Mouse (Mus musculus) forebrain, embryonic 11.5 days (tissue): ENCODE results near the gene Ppm1m. TPM values are rescaled to one million over a fixed set of nuclear protein-coding genes. Genes with fewer than 3 reads are reported as not detected.

Source experiments
- ATAC-seq: fragments of 200-750 bp; cut with Nextera tagmentation; replicated peaks from 2 replicates; pipeline ENCODE4 v1.8.0; 2017; ENCODE audit warnings: moderate TSS enrichment; ENCODE audit not compliant: low FRiP score
- DNase-seq: peaks from one replicate; pipeline ENCODE4 v3.0.0-alpha.2; 2017; ENCODE audit warnings: low spot score
- H3K27ac ChIP-seq: fragments of 300-500 bp; sonication (generic); 2 replicates; pipeline ENCODE4 v1.5.1; 2014; ENCODE audit warnings: low read depth, low read length
- H3K27me3 ChIP-seq: fragments of 300-500 bp; sonication (generic); 2 replicates; pipeline ENCODE4 v1.6.1; 2014; ENCODE audit warnings: mild to moderate bottlenecking, low read length, mixed read lengths; ENCODE audit not compliant: control insufficient read depth, insufficient read depth
- H3K36me3 ChIP-seq: fragments of 300-500 bp; sonication (generic); 2 replicates; pipeline ENCODE4 v1.6.1; 2014; ENCODE audit warnings: mild to moderate bottlenecking, low read length, moderate library complexity, mixed read lengths; ENCODE audit not compliant: control insufficient read depth, insufficient read depth
- H3K4me1 ChIP-seq: fragments of 300-500 bp; sonication (generic); replicated peaks from 2 replicates; pipeline ENCODE4 v1.6.1; 2014; ENCODE audit warnings: low read length, mixed read lengths; ENCODE audit not compliant: control insufficient read depth, insufficient read depth
- H3K4me2 ChIP-seq: fragments of 300-500 bp; sonication (generic); 2 replicates; pipeline ENCODE4 v1.6.1; 2014; ENCODE audit warnings: low read depth, mild to moderate bottlenecking, low read length, moderate library complexity, mixed read lengths; ENCODE audit not compliant: severe bottlenecking
- H3K4me3 ChIP-seq: fragments of 300-500 bp; sonication (generic); 2 replicates; pipeline ENCODE4 v1.5.1; 2014; ENCODE audit warnings: low read depth, low read length
- H3K9ac ChIP-seq: fragments of 300-500 bp; sonication (generic); 2 replicates; pipeline ENCODE4 v1.6.1; 2014; ENCODE audit warnings: low read length
- H3K9me3 ChIP-seq: fragments of 300-500 bp; sonication (generic); 2 replicates; pipeline ENCODE4 v1.6.1; 2016; ENCODE audit warnings: low read length, mixed read lengths; ENCODE audit not compliant: control insufficient read depth
- WGBS: fragments of 180-500 bp; shearing (Covaris S2); extraction: QIAGEN DNeasy Blood & Tissue Kit; methylation state at CpG from one replicate; pipeline ENCODE4 v1.1.7; 2014; 5-methylcytosine and 5-hydroxymethylcytosine counted together
- polyA plus RNA-seq: library from polyadenylated mRNA; unstranded; fragments of >200 nt; fragmentation: Nextera tagmentation; extraction: Ambion mirVana; gene quantifications from 2 replicates; pipeline ENCODE4 v1.2.1, GENCODE M21; 2014

The Ppm1m gene
- polyA plus RNA-seq, 1 experiment from 2014 or later: 37.5 TPM

DNA sequence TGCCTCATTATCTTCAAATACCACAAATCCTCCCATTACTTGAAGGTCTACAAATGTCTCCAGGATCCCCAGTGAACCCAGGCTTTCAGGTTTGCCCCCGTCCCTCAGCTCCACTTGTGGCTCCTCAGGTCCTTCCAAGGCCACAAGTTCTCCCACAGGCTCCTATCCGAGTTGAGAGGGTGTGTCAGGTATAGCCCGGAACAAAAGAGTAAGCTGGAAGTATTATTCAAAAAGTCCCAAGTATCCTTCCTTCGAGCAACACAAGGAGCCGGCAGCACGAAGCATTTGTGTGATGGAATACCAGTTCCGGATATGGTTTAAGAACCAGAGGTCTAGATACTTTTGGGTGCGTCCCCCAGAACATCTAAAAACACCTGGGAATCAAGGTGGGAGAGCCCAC, 7.5 kb downstream of the Ppm1m start:
- ATAC-seq: no peak
- 91% methylated on average over 8 of the region's 8 CpGs for WGBS

DNA sequence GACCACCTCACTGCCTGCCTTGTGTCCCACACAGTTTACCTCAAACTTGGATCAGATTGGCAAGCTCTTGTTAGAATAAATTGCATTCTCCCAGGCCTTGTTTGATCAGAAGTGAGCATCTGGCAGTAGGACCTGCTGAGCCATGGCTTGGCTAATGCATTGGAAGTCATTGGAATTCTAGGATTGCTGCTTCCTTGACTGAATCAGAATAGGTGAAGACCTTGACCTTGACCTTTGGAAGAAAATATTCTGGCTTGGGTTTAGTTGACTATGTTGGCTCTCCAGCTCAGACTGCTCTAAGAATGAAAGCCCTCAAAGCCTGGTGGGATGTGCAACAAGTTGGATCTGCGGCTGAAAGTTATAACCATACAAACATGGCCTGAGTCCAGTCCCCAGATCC, 8.2 kb downstream of the Ppm1m start:
- 95% methylated on average over 1 of the region's 1 CpGs for WGBS
- no peak overlapping the region for H3K27ac ChIP-seq
- H3K27me3 ChIP-seq: no peaks in the 10 kb centered on the region
- no peak for DNase-seq
- no peak for ATAC-seq
- no peaks in the 10 kb centered on the region for H3K9me3 ChIP-seq
- no peaks in the 10 kb centered on the region for H3K4me1 ChIP-seq
- no peak overlapping the region for H3K9ac ChIP-seq
- H3K36me3 ChIP-seq: peaks cover 32% of the 10 kb centered on the region; the same call in 1 of the 2 replicates
- H3K4me2 ChIP-seq: no peak overlapping the region
- H3K4me3 ChIP-seq: no peak overlapping the region

More for the DNA sequence above, 7.5 kb downstream of the Ppm1m start:
- Histone ChIP-seq H3K27me3 (no peaks in the 10 kb centered on the region), H3K9ac (no peak overlapping the region), H3K27ac (no peak overlapping the region), H3K4me3 (no peak overlapping the region), H3K9me3 (no peaks in the 10 kb centered on the region), H3K4me2 (no peak overlapping the region), H3K36me3 (peaks cover 26% of the 10 kb centered on the region; the same call in 1 of the 2 replicates), H3K4me1 (no peaks in the 10 kb centered on the region)
- DNase-seq: no peak

DNA sequence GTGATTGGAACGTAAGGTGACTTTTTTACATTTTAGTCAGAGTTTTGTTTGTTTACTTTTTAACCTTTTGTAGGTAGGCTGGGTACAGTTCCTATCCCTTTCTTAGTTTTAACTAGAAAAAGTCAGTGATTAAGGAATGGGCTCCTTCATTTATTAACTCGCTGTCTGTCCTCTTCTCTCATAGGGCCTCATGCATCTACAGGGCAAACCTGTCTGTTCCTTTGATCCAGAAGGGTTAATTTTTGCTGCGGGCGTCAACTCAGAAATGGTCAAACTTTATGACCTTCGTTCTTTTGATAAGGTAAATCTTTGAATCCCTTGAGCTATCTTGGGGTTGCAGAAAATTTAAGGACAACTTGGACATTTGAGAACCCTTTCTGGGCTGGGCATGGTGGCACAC, 15.6 kb downstream of the Ppm1m start:
- H3K4me2 ChIP-seq: no peak overlapping the region
- H3K9me3 ChIP-seq: no peaks in the 10 kb centered on the region
- H3K27ac ChIP-seq: no peak overlapping the region
- no peak overlapping the region for H3K9ac ChIP-seq
- DNase-seq (no peak), ATAC-seq (no peak)
- peaks cover 45% of the 10 kb centered on the region for H3K36me3 ChIP-seq
- H3K4me1 ChIP-seq: no peaks in the 10 kb centered on the region
- no peak overlapping the region for H3K4me3 ChIP-seq
- H3K27me3 ChIP-seq: no peaks in the 10 kb centered on the region
- WGBS: 93% methylated on average over 5 of the region's 5 CpGs

DNA sequence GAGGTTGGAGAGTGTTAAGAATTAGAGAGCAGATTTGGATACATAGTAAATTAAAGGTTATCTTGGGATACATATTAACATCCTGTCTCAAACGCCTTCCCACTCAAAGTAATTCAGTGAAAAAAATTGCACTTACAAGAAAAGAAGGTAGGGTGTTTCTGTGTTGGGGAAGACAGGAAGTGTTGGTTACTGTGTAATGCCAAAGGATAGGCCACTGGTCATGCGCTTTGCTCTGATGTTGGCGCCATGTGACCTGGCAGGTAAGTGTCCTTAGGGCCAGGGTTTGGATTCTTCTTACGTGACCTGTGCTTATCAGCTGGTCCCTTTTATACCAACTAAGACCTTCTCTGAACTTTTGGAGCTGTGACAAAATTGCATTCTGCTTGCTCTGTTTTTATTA, 17.4 kb downstream of the Ppm1m start:
- H3K36me3 ChIP-seq: peaks cover 37% of the 10 kb centered on the region
- H3K27ac ChIP-seq: no peak overlapping the region
- H3K4me1 ChIP-seq: no peaks in the 10 kb centered on the region
- DNase-seq (no peak), ATAC-seq (no peak)
- no peak overlapping the region for H3K9ac ChIP-seq
- H3K4me2 ChIP-seq: no peak overlapping the region
- WGBS: 94% methylated on average over 4 of the region's 4 CpGs
- no peaks in the 10 kb centered on the region for H3K27me3 ChIP-seq
- no peak overlapping the region for H3K4me3 ChIP-seq
- no peaks in the 10 kb centered on the region for H3K9me3 ChIP-seq

DNA sequence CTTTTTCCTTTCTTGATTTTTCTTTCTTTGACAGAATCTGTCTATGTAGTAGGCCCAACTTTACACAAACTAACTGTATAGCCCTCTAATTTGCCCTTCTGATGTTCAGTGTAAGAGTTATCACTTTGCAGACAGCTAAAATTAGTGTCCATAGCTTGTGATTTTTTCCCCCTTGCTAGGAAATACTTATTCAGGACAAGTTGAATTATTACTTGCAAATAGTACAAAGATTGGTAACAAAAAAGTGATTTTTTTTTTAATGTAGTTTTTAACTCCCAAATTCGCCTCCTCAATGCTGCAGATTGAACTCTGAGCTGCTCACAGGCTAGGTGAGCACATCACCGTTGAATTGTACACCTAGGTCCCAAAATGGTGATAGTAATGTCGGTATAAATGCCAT, 19.6 kb downstream of the Ppm1m start:
- ATAC-seq: no peak
- 90% methylated on average over 3 of the region's 3 CpGs for WGBS

DNA sequence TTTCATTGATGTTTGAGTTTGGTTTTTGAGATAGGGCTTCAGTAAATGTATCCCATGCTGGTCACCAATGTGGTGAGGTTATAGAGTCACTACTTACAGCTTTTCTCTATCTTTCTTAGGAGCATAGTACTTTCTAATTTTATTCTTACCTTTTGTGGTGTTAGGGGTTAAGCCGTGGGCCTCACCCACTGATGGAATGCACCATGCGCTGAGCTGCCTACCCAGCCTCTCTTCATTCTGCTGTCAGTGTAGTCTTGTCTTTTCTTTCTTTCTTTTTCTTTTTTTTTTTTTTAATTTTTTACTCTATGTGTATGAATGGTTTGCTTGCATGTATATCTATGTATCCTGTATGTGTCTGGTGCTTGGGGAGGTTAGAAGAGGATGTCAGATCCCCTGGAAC, 20.1 kb downstream of the Ppm1m start:
- DNase-seq (no peak), ATAC-seq (no peak)
- Histone ChIP-seq H3K4me3 (no peak overlapping the region), H3K27me3 (no peaks in the 10 kb centered on the region), H3K4me2 (no peak overlapping the region), H3K9ac (no peak overlapping the region), H3K27ac (no peak overlapping the region), H3K9me3 (no peaks in the 10 kb centered on the region), H3K4me1 (no peaks in the 10 kb centered on the region), H3K36me3 (peaks cover 18% of the 10 kb centered on the region)
- 89% methylated on average over 2 of the region's 2 CpGs for WGBS

More for the DNA sequence above, 19.6 kb downstream of the Ppm1m start:
- DNase-seq: no peak
- peaks cover 22% of the 10 kb centered on the region for H3K36me3 ChIP-seq
- no peaks in the 10 kb centered on the region for H3K27me3 ChIP-seq
- no peak overlapping the region for H3K9ac ChIP-seq
- no peaks in the 10 kb centered on the region for H3K9me3 ChIP-seq
- no peaks in the 10 kb centered on the region for H3K4me1 ChIP-seq
- no peak overlapping the region for H3K4me3 ChIP-seq
- no peak overlapping the region for H3K27ac ChIP-seq
- no peak overlapping the region for H3K4me2 ChIP-seq

DNA sequence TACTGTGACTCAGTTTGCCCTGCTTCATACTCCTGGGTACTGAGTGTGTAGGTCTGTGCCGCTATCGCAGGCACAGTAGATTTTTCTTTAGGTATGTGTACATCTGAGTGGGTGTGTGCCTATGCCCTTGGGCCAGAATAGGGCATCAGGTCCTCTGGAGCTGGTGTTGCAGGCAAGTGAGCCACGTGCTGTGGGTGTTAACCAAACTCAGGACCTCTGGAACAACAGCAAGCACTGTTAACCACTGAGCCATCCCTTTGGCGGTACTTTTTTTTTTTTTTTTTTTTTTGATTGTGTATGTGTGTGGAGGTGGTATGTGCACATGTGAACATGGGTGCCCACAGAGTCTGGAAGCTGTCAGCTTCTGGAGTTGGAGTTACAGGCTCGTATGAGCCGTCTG, 21.7 kb downstream of the Ppm1m start:
- H3K9ac ChIP-seq: no peak overlapping the region
- H3K4me2 ChIP-seq: no peak overlapping the region
- ATAC-seq (no peak), DNase-seq (no peak)
- H3K4me3 ChIP-seq: no peak overlapping the region
- H3K4me1 ChIP-seq: peaks cover 6% of the 10 kb centered on the region; the same call in 1 of the 2 replicates
- no peaks in the 10 kb centered on the region for H3K27me3 ChIP-seq
- H3K27ac ChIP-seq: no peak overlapping the region
- H3K36me3 ChIP-seq: peaks cover 13% of the 10 kb centered on the region; the same call in 1 of the 2 replicates
- H3K9me3 ChIP-seq: no peaks in the 10 kb centered on the region
- 95% methylated on average over 6 of the region's 6 CpGs for WGBS

DNA sequence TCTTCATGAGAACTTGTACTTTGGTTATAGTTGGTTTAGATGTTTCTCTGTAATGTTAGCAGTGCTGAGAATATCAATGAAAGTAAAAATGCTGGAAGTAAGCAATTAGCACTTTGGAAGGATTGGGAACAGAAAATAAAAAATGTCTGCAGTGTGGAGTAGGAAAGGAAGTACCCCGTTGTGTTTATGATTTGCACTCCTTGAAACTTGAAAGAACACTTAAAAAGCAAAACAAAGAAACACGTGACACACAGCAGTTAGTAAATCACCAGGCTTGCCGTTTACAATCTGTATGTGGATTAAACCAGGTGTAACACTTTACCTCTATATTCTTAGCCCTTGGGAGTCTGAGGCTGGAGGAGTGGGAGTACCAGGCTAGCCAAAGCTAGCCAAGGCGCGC, 22.8 kb downstream of the Ppm1m start:
- no peaks in the 10 kb centered on the region for H3K27me3 ChIP-seq
- DNase-seq (no peak), ATAC-seq (no peak)
- 90% methylated on average over 5 of the region's 5 CpGs for WGBS
- no peak overlapping the region for H3K27ac ChIP-seq
- no peak overlapping the region for H3K4me2 ChIP-seq
- H3K36me3 ChIP-seq: peaks cover 12% of the 10 kb centered on the region; the same call in 1 of the 2 replicates
- H3K9ac ChIP-seq: no peak overlapping the region
- no peaks in the 10 kb centered on the region for H3K9me3 ChIP-seq
- H3K4me1 ChIP-seq: peaks cover 6% of the 10 kb centered on the region; the same call in 1 of the 2 replicates
- no peak overlapping the region for H3K4me3 ChIP-seq

DNA sequence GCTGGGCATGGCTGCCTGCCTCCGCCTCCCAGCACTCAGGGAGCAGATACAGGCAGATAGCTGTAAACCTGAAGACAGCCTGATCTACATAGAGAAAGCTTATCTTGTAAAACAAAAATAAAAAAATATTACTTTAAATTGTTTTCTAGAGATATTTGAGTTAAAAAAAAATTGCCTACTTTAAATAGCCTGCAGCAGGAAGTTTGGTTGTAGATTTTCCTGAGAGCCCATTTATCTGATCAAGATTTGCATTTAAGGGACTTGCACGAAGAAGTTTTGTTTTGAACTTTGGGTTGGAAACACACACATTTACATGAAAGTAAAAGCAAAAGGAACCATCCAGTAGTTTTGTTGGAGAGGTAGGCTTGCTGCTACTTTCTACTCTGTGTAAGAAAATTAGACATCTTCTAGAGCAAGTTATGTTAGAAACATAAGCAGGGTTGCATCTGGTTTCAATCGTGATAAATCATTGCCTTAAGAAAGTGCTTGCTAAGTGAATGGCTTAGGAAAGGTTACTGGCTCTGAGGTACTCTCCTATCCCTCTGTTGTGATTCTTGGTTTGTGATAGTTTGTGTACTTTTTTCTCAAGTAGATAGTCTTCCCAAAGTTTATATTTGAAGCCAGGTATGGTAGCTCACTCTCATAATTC, 23.9 kb downstream of the Ppm1m start:
- Histone ChIP-seq H3K4me1 (peaks cover 6% of the 10 kb centered on the region; the same call in 1 of the 2 replicates), H3K4me2 (no peak overlapping the region), H3K9me3 (no peaks in the 10 kb centered on the region), H3K9ac (no peak overlapping the region), H3K27me3 (no peaks in the 10 kb centered on the region), H3K27ac (no peak overlapping the region), H3K4me3 (no peak overlapping the region), H3K36me3 (peaks cover 3% of the 10 kb centered on the region; the same call in 1 of the 2 replicates)
- no peak for ATAC-seq
- DNase-seq: no peak
- WGBS: 86% methylated on average over 3 of the region's 3 CpGs
